Mouse (Mus musculus): ENCODE data around the gene Aldh16a1.

- TF ChIP-seq CTCF (IDR thresholded peaks at IDR 0.05; ENCODE audit: control insufficient read depth, insufficient read depth, insufficient replicate concordance, low read depth, low read length), result peak; percentile 73; the same call in 1 of the 2 replicates
- no peak for TF ChIP-seq POLR2A (IDR thresholded peaks at IDR 0.05; ENCODE audit: control insufficient read depth, low read depth, low read length)
Observed at GRCm38 (mm10) chr7:45198435-45198834, 44.1 kb upstream of the Aldh16a1 start.
